Mouse (Mus musculus) layer of hippocampus, postnatal 25 days (tissue): Measurements from ENCODE around the gene Leap2. TPM values are rescaled to one million over a fixed set of nuclear protein-coding genes. Genes with fewer than 3 reads are reported as not detected.

Source experiments
- DNase-seq, 2 experiments: peaks; one replicate each; pipeline ENCODE4 v3.0.0; 2022; ENCODE audit warnings: mixed read lengths in 2 of 2, low spot score in 1 of 2; ENCODE audit errors: extremely low spot score in 1 of 2
- total RNA-seq, 2 experiments: library from RNA; stranded (reverse); gene quantifications; 2 replicates each; pipeline ENCODE4 v1.2.3; 2021

Leap2 gene
- total RNA-seq: not detected

DNA sequence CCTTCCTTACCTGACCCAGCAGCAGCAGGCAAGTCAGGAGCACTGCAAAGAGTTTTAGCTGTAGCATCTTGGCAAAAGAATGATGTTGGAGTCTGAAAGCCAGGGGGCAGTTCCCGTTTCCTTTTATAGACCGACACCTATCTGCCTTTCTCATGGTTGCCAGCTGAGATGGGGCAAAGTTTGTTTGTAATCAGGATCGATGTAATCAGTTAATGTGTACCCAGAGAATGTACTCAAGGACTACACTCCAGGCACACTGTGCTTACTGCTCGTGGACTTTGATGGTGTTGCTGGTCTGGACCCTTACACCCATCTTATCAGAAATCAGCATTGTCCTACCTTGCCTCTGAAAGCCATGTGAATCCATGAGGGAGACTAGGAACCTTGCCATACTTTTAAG, at the start of gene Leap2:
Gene Leap2 (minus strand): TSS at position 135 of the 400 bp plus-strand sequence.
- DNase-seq: no peak

DNA sequence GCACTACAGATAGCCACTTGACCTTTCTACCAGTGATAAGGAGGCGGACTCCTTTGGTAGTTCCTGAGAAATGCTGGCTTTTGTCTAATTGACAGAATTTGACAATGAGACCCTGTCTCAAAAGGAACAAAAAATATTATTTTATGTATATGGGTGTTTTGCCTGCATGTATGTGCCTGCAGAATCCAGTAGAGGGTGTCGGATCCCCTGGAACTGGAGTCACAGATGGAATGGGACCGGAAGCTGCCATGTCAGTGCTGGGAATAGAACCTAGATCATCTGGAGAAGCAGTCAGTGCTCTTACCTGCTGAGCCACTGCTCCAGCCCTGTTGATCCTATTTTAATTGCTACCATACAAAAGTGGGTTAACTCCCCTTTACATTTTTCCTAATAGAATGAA, 49.7 kb upstream of the Leap2 start:
- no peak for DNase-seq

DNA sequence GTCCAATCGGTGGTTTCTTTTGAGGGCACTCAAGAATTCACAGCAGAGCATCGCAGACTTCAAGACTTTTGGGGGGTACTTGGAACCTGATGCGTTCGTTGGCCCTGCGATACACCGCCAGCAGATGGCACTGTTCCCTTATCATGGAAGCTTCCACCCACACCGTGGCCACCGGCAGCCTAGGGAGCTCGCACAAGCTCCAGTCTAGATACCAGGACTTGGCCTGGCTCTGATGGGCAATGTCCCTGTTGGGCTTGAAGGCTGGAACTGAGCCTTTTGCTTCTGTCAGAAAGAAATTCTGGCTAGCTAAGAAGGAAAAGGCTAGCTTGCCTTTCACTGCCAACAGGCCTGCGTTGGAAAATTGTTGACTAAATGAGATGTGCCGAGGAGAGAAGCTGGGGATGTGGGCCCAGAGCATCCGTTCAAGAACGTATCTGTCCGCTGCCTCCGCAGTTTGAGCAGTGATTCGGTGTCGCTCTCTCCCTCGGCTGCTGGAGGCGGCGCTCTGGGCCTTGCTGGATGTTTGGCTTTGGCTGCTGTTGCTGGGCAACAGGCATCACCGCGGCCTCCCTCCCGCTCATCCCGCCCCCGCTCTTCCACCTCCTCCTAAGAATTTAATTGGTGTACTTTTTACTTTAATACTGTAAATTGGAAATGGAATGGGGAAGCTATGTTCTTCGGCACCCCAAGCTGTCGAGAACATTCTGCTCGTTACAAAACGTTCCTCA, 47.2 kb upstream of the Leap2 start, which contains the start of gene Gm9837:
Gene Gm9837 (minus strand): TSS at position 512 of the 728 bp plus-strand sequence.
- DNase-seq: peak; percentile 82 to 98

DNA sequence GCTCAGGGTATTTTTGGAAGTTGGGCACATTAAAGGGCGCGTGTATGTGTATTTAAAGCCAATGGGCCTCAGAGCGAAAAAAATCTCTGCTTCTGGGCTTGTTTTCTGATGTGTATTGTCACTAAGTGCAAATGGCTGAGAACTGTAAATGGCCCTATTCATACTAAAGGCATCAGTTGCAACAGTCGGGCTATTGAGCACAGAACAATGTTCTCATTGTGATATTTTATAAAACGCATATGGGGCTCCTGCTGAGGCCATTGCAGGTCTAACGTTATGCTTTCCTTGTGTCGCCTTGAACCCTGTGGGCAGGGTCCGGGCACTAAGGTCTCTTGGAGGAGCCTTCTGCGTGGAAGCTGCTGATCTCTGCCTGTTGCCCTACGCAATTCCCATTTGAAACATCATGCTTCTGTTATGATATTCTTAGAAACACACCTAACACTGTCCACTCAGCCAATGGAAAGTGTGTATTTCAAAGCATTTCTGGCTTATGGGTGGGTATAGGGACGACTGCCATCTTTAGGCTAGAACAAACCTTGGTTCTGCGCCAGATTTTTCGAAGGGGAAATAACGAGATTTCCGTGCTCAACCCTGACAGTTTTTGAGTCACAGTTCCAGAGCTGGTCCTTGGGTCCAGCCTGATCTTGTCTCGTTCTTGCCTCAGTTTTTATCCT, 46.5 kb upstream of the Leap2 start:
- no peak for DNase-seq

DNA sequence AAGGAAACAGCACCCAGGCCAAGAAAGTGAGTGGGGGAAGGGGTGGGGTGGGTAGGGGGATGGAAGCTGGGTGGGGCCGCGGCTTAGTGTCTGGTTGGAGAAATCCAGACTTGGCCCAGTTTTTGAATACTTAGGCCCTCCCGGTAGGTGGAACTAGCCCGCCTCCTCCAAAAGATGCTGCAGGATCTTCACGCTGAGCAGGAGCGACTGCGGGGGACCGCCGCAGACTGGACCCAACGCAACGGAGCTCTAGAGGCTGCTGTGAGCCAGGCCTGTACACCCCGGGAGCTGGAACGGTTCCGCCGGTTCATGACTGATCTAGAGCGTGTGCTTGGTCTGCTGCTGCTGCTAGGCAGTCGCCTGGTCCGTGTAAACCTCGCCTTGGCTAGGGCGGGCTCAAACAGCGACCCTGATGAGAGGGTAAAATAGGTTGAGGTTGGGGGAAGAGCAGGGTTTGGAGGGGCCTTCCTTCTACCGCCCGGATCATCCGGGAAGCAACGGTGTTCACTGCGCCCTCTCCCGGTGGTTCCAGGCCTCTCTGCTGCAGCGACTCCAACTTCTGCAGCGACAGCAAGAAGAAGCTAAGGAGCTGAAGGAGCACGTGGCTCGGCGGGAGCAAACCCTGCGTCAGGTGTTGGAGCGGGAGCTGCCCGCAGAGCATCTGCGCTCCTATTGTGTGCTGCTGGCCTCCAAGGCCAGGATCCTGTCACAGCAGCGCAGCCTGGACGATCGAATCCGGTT, 43.4 kb upstream of the Leap2 start:
- DNase-seq: peak; percentile 76 to 91

DNA sequence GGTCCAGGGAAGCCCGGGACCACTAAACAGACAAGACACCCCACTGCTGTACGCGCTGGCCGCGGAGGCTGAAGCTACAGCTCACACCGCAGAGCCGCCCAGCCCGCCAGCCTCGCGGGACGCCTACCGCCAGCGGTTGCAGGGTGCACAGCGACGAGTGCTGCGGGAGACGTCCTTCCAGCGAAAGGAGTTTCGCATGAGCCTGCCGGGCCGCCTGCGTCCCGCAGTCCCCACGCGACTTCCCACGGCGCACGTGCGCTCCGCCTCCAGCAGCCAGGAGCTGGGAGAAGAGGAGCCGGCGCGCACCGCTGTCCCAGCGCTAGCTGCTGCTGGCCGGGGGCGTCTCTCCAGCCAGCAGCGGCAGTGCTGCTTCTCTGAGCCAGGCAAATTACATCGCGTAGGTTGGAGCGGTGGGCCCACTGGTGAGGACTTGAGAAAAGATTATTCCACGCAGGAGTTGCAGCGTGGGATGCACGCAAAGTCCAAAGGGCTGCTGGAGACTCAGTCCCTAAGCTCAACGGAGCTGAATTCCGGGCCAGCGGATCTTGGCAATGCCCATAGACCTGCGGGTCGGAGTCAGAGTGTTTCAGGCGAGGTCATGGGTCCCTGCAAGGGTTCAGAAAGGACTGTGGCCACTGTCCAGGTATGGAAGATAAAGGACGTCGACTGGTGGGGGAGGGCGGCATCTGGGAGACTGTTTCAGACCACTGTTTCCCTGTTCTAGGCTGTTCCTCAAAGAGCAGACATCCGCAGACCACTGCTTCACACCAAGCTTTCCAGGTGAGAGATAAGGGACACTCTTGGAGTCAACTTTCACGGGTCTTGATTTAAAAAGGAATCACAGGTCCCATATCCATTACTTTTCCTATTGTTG, 40.8 kb upstream of the Leap2 start:
- DNase-seq: no peak

DNA sequence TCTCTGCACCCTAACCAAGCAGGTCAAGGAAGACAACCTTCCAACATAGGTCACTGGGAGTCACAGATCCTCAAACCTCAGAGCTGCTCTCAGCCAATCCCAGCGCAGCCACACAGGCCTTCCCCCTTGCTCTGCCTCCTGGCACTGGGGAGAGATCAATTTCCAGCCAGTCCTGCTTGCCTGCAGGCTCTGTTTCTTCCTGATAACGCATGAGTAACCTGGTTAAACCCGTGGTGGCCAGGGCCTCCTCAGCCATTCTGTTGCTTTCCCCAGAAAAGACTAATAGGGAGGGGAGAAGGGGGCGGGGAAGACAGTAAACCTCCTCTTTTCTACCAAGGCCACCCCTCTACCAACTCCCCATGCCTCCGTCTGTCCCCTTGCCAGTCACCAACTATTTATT, 38.8 kb upstream of the Leap2 start:
- no peak for DNase-seq

DNA sequence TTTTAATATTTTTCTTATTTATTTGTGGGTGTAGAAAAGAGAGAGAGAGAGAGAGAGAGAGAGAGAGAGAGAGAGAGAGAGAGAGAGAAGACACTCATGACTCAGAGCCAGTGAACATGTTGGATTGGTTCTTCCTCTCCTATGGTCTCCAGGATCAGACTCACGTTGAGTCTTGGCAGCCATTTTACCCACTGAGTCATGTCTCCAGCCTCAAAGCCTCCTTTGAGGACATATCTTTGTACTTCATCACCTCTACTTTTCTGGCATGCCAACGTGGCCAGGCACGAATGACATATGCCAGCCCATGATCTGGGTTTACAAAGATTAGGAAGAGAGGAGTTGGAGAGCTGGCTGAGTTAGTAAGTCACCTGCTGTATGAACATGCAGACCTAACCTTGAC, 37.2 kb upstream of the Leap2 start:
- no peak for DNase-seq

DNA sequence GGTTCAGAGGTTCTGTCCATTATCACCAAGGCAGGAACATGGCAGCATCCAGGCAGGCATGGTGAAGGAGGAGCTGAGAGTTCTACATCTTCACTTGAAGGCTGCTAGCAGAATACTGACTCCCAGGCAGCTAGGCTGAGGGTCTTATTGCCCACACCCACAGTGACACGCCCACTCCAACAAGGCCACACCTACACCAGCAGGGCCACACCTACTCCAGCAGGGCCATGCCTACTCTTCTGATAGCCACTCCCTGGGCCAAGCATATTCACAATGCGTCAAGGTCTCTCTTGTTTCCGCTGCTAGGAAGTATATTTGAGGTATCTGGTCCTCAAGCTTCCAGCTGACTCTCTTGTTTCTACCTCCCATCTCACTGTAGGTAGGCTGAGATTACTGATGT, 36.0 kb upstream of the Leap2 start:
- no peak for DNase-seq

DNA sequence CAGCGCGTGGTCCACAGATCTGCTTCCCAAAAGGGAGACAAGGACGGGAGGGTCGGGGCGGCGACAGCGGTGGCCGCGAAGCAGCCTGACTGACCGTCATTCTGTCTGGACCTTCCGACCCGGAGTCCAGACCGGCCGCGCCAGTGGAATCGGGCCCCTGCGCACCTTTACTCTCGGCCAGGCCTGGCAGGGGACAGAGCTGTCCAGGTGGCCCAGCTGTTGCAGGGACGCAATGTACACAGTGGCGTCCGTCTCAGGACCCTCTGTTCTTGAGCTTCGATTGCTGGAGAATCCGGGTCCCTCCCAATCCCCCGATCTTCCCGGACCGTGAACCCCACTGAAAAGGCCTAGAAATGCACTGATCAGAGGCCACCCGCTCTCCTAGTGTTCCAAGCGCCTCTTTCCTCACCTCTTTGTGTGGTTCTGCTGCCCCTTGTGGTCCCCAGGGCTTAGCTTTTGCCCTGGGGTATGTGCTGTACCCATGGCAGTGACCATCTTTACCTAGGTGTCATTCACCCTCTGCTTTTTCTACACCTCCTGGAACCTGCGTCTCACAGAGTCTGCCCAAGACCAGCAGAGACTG, 34.5 kb upstream of the Leap2 start:
- no peak for DNase-seq

DNA sequence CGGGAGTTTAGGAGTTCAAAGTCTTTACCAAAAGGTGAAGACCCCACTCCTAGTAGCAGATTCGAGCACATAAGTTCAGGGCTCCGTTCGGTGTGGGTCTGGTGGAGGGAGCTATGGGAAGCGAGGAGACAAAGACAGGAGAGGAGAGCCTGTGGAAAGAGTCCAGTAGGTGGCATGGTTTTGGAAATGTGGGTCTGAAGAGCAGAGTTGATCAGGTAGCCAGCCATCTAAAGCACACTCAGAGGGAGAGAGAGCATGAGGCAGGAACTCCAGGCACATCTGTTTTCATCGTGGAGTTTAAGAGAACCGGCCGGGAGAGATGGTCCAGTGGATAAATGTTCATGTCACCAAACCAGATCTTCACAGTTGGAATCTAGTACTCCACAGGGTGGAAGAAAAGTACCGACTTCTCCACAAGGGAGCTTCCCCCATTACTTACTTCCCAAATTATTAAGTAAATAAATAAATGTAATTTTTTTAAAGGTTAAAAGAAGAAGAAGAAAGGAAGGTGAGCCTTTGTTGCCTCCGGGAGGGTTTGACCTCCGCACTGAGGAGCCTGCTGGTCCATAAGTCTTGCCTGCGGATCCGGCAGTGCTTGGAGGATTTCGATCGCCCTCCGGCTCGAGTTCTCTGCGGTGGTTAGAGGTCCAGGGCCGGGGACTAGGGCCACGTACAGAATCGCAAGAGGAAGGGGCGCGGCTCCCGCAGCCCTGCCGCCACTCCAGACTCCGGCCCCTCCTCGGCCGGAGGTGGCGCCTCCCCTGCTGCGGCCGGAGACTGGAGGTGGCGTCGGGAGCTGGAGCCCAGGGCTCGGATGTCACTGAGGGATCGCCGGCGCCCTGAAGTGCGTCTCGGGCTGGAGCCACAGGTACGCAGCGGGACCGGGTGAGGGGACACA, 33.8 kb upstream of the Leap2 start, which contains the start of the genes Gm10447 and Shroom1:
Gene Gm10447 (minus strand): TSS at position 637 of the 898 bp plus-strand sequence.
Gene Shroom1 (plus strand): TSS at position 732 of the 898 bp plus-strand sequence.
- DNase-seq: no peak

DNA sequence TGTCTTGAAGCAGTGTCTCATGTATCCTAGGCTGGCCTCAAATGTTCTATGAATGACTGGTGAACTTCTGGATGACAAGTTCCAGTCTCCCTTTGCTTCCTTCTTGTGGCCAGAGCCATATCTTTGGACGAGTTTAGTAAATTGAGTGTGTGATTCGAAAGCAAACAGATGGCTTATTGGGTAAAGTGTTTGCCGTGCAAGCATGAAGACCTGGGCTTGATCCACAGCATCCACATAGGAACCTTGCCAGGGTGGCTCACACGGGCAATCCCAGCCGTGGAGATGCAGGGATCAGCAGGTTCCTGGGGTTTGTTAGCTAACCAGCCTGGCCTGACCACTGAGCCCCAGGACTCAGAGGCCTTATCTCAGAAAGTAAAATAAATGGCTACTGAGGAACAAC, 30.1 kb upstream of the Leap2 start:
- DNase-seq: no peak

DNA sequence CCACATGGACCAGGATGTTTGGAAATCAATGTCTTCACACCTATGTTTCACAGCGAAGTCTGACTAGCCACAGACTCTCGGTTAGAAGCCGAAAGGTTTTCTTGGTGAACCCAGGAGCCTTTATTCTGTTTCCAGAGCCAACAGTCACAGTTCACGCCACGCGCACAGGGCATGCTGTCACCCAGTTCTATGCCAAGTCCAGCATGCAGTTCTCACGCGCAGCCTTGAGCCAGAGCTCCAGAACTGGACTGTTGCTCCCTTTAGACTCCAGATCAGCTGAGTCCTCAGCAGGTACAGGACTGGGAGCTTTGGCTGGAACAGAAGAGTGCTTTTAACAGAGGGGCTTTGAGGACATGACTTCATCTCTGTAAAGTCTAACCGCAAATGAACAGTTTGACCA, 29.4 kb upstream of the Leap2 start:
- no peak for DNase-seq

DNA sequence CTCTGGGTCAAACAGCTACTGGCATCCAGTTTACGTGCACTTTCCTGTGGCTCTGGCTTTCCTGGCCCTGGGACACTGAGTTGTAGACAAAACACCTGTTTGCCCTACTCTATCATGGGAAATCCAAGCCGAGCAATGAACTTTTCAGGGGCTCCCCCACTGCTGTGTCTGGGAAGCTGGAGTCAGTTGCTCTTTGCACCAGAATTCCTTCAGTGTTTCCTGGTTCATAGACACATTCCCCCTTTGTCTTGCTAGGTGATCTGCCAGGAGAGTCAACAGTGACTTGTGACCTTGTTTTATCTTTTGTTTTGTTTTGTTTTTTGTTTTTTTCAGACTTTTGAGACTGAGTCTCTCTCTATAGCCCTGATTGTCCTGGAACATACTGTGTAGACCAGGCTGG, 28.4 kb upstream of the Leap2 start:
- DNase-seq: no peak

DNA sequence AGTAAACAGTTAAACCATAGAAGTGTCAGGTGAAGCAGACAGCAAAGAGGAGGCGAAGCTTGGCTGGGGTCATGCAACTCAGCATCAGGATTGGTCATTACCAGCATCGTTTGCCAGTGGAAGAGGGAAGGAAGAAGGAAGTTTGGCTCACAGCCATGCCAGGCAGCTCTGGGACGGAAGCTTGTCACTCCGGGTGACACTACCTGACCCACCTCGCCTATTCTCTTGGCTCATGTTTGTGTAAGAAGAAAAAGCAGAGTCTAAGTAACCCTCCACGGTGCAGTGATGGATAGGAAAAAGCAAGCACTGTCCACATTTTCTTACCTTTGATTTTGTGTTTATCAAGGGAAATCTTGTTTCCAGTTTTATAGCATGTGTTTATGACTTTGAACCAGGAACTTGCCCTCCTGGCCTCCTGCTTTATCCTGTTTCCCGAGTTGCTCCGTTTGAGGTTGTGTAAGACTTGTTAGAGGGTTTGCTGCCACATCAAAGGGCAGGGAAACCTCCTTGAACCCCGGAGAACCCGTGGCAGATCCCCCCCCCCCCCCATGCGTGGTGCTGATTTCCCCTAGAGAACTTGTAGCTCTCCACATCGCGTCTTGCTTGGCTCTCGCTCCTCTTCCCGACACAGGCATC, 27.2 kb upstream of the Leap2 start:
- no peak for DNase-seq

DNA sequence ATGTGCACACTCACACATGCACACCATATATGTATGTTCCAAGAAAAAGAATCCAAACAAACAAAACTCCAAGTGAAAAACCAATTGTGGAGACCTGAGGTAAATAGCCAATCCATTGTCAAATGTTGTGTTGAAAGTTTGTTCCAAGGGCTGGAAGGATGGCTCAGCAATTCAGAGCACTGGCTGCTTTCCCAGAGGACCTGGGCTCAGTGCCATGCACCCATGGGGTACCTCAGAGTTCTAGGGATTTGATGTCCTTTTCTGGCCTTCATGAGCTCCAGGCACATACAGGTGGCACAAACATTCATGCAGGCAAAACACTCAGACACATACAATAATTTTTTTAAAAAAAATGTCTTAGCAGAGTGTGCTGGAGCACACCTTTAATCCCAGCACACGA, 25.6 kb upstream of the Leap2 start:
- DNase-seq: no peak

DNA sequence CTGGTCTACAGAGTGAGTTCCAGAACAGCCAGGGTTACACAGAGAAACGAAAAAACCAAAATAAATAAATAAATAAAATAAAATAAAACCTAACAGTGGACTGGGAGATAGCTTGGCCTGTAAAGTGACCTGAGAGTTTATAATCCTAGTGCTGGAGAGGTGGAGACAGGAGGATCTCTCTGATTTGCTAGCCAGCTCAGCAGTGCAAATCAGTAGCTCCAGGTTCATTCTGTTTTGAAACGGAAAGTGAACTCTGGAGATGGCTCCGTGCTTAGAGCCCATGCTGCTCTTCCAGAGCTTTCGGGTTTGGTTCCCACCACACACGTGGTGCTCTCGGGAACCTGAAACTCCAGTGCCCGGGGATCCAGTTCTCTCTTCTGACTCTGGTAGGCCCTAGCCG, 25.0 kb upstream of the Leap2 start:
- no peak for DNase-seq

DNA sequence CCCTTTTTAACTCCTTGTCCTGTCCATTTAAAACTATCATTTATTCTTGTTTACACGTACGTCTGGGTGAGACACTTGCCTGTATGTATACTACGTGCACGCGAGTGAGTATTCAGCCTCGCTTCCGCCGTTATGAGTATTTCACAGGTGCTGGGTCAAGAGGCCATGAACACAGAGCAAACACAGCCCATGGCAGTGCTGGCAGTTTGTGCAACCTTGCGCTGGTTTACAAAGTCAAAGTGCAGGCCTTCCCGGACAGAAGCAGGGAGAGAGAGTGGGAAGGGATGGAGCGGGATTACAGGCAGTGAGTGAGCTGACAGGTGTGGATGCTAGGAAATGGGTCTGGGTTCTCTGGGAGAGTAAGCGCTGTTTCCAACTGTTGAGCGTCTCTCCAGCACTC, 23.2 kb upstream of the Leap2 start:
- no peak for DNase-seq
